Mouse (Mus musculus): Measurements from ENCODE around the gene Arpp21.
"Not testable (repeated sequence)": the region's sequence is repeated elsewhere in the genome, so short reads cannot be mapped to it uniquely, and the experiment has no call there.

Gene Arpp21

DNA sequence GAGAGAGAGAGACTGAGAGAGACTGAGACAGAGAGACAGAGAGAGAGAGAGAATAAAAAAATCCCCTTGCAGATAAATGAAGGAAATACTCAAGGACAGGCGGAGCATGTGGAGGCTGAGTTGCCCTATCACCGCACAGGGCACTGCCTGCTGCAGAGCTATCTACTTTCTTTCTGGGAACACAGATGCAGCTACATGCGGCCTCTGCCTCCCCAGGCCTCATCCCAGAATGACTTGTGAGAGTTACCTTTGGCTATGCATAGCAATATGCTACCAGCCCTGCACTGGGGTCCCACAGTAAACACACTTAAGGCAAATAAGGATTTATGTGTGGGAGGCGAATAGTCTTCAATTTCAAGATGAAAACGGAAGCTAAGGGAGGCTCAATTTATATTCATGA lies 164.8 kb downstream of the Arpp21 start:
- in situ Hi-C loops (cut with MboI; ENCODE audit: low pct_unique_long_range_greater_than_20kb in 1 of 2, low sequenced_read_pairs in 2 of 2, unreplicated experiment in 1 of 2), result no loop called here

DNA sequence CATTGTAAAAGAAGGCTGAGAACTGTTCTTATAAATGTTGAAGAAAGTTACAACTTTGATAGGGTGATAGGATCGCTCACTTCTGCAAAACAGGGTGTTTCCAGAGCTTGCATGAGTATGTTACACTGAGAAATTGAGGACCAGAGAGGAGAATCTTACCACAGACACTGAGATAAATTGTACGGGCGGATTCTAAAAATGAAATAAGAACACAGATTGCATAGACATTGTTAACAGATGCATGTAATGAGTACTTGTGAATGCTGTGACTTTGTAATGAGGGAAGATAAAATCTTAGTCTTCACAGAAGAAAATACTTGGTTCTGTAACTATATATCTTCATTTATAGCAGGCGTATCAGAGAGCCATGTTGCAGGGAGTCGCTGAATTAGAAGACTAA lies 167.5 kb downstream of the Arpp21 start:
- in situ Hi-C loops (cut with MboI; ENCODE audit: low pct_unique_long_range_greater_than_20kb in 1 of 2, low sequenced_read_pairs in 2 of 2, unreplicated experiment in 1 of 2), result no loop called here

DNA sequence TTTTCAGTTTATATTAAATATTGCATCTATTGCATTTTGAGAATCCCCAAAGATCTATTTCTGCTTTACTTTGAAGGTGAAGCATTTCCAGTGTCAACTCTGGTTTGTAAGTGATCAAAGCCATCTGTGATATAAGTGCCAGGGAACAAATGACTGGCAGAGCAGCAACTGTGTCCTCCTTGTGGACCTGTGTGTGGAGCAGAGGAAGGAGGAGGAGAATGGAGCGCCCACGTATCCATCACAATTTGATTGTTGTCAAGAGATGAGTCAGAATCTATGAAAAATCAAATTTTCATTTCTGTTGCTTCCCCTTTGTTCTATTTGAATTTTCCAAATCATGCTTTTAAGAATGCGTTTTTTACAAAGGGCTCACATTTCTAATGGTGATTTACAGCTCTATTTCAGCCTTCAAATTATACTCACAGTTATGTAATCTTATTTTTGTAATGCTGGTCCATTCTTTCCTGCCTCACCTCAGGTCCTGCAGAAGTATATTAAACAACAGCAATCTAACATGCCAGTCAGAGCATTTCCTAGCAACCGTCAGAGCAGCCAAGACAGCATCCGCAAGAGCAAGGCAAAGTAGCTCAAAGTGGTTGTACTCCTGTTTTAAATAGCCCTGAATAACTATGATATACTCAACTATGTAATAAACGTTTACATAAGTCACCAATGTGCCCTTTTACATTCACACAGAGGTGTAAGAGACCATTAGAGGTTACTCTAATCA lies 174.9 kb downstream of the Arpp21 start:
- in situ Hi-C loops (cut with MboI; ENCODE audit: low pct_unique_long_range_greater_than_20kb in 1 of 2, low sequenced_read_pairs in 2 of 2, unreplicated experiment in 1 of 2), result no loop called here

DNA sequence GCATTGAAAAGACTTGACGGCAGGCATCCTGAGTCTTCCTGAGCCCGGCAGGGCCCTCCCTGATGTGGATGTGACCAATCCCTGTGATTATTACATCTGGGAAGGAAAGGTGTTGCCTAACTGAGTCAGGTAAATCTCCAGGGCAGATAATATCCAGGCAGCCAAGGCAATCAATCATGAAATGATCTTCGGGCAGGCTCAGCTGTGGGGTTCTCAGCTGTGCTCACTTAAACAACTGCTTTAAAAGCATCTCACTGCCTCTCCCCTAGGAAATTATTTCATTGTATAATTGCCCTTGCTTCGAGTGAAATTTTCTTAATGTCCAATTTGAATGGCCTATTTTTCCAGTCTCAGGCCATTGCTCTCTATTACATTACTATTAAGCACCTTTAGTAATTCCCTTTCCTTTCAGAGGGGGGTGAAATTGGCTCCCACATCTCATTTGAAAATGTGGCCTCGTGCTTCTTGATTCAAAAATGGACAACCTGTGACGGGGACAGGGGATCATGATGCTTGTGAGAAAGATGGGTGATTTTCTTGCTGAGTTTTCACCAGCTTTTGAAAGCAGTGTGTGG lies 180.8 kb downstream of the Arpp21 start:
- in situ Hi-C loops (cut with MboI; ENCODE audit: low pct_unique_long_range_greater_than_20kb in 1 of 2, low sequenced_read_pairs in 2 of 2, unreplicated experiment in 1 of 2), result no loop called here

DNA sequence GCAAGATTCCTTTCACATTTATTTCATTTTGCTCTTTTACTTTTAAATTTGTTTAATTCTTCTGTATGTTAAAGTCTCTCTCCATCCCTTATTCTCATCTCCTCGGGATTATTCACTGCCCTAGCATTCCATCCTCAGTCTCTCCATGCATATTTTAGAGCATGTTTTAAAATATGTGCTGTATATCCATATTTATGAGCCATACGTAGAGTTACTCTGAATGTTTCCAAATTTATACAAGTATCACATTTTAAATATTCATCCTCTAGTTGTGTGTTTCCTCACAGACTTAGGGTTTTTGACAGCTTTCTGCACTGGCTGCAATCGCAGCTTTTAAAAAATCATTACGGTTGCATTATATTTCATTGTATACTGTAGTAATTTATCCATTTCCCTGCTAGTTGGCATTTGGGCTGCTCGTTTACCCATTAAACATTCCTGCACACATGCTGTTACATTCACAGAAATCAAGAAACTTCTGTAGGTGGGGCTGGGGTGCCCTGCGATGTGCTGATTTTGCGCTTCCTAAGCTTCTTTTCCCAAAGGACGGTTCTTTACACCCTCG lies 187.8 kb downstream of the Arpp21 start:
- in situ Hi-C loops (cut with MboI; ENCODE audit: low pct_unique_long_range_greater_than_20kb in 1 of 2, low sequenced_read_pairs in 2 of 2, unreplicated experiment in 1 of 2), result no loop called here

DNA sequence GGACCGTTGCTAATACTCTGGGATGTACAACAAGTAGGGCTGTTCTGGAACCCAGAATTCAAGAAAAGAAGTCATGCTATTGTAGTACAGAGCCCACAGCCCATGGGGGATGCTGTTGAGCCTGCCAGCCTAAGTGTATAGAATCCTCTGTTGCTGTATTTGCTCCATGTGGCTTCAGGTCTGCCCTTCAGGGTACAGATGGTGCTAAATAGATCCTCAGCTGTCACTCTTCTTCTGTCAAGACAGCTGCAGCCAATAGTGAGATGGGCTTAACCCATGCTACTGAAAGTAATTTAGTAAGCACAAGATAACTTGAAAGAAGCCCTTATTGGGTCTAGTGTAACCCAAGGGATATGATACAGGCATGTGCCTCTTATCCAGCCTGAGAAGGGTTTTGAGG lies 195.2 kb downstream of the Arpp21 start:
- in situ Hi-C loops (cut with MboI; ENCODE audit: low pct_unique_long_range_greater_than_20kb in 1 of 2, low sequenced_read_pairs in 2 of 2, unreplicated experiment in 1 of 2), result no loop called here

DNA sequence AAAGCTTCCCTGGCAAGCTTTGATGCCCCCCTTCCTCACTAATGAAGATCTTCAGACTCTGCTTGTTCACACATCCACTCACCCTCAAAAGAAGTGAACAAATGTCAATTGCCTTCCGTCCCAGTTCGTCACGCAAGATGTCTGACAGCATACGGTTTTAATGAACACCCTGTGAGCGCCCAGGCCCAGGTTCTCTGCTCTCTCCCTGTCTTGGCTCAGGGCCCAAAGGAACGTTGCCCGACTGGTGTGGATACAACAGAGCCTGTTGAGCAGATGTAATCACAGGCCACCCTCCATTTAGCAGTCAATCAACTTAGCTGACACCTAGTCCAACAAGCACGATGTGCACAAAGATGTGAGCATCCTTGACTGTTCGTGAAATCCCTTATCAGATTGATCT lies 198.0 kb downstream of the Arpp21 start:
- in situ Hi-C loops (cut with MboI; ENCODE audit: low pct_unique_long_range_greater_than_20kb in 1 of 2, low sequenced_read_pairs in 2 of 2, unreplicated experiment in 1 of 2), result no loop called here

DNA sequence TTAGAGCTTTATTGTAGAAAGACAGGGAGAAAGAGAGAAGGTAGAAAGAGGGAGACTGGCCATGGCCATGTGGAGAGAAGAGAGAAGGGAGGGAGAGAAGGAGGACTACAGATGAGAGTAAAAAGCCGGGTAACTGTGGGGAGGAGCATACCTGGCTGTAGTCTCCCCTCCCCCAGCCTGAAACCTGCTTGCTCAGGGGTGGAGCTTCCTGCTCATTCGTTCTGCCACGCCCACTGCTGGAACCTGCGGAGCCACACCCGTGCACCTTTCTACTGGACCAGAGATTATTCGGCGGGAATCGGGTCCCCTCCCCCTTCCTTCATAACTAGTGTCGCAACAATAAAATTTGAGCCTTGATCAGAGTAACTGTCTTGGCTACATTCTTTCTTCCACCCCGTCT lies 201.9 kb downstream of the Arpp21 start:
- in situ Hi-C loops (cut with MboI; ENCODE audit: low pct_unique_long_range_greater_than_20kb in 1 of 2, low sequenced_read_pairs in 2 of 2, unreplicated experiment in 1 of 2), result not testable (repeated sequence)

DNA sequence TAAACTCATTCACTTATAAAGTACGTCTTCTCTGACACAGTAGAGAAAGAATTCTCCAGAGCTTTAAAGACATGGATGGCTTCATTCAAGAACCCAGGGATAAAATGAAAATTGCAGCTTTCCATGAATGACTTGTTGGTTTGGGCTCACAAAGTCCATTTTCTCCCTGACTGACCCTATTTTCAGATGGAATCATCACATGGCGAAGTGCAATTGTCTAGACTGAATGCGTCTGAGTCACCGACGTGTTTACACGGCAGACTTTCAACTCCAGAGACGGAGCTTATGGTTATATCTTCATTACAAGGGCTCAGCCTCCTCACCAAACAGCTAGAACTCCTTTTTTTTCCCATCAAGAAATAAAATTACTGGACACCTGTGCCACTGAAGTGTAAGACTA lies 203.6 kb downstream of the Arpp21 start:
- in situ Hi-C loops (cut with MboI; ENCODE audit: low pct_unique_long_range_greater_than_20kb in 1 of 2, low sequenced_read_pairs in 2 of 2, unreplicated experiment in 1 of 2), result no loop called here

DNA sequence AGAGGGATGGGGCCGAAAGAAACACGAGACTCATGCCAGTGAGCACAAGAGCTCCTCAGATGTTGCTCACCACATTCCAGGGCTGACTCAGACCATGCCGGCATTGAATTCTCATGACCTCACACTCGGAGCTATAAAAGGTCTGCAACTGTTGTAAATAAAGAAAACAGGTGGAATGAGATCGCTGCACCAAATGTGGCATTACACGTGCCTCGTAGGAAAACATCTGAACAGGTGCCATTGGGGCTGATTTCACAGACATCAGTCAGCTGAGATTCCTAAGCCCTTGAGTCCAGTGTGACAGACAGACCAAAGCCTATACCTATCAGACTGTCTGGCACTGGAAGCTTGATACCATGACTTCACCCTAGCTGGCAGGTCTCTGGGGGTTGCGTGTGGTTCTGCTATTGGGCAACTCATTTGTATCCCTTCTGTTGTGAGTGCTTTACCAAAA lies 212.1 kb downstream of the Arpp21 start:
- in situ Hi-C loops (cut with MboI; ENCODE audit: low pct_unique_long_range_greater_than_20kb in 1 of 2, low sequenced_read_pairs in 2 of 2, unreplicated experiment in 1 of 2), result no loop called here

DNA sequence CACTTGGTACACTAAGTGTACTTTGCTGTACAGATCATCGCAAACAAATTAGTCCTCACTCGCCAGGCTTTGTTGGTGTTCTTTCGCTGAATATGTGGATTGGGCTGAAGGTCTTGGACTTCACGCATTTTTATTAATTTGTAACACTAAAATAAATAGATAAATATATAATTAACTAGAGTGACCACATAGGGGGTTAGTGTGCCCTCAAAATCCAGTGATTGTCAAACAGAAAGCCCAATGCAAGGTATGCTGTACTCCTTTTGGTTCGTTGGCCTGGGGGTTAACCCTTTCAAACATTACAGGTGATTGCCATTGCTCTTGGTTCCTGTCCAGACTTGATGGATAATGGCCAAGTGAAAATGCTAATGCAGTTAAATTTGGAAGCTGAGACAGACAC lies 212.6 kb downstream of the Arpp21 start:
- in situ Hi-C loops (cut with MboI; ENCODE audit: low pct_unique_long_range_greater_than_20kb in 1 of 2, low sequenced_read_pairs in 2 of 2, unreplicated experiment in 1 of 2), result no loop called here

Measured in mouse embryonic stem cell (cell line).